Mouse (Mus musculus): ENCODE measurements around the gene Gm43552. TPM values are rescaled to one million over a fixed set of nuclear protein-coding genes. Genes with fewer than 3 reads are reported as not detected.
"Not testable (repeated sequence)": the region's sequence is repeated elsewhere in the genome, so short reads cannot be mapped to it uniquely, and the experiment has no call there.

Gm43552 gene
- polyA plus RNA-seq, 1 experiment from 2014 or later = 1.9 TPM

DNA sequence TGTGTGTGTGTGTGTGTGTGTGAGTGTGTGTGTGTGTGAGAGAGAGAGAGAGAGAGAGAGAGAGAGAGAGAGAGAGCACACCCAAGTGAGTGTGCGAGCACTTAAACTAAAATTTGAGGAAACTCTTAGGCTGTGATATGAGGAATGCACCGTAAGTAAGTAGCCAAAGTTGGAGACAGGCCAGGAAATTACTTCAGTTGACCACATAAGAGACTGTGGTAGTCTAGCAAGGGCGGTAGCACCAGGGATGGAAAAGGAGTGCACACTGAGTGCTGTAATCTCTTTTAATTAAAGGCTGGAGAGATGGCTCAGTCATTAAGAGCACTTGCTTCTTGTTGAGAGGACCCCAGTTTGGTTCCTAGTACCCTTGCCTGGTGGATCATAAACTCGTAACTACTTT lies 2.8 kb downstream of the Gm43552 start:
- Histone ChIP-seq H3K36me3 (peaks cover 11% of the 10 kb centered on the region; the same call in 1 of the 2 replicates), H3K9ac (no peak overlapping the region), H3K4me1 (peaks cover 67% of the 10 kb centered on the region), H3K9me3 (no peaks in the 10 kb centered on the region), H3K27ac (replicated peaks) (peak overlapping the region; percentile 57), H3K4me3 (no peak overlapping the region), H3K27me3 (replicated peaks) (no peaks in the 10 kb centered on the region), H3K4me2 (peak overlapping the region; percentile 95)
- no peak for ATAC-seq (ENCODE audit: extremely low read depth, insufficient number of reproducible peaks, low FRiP score, low TSS enrichment)
- 32% methylated on average over 4 of the region's 4 CpGs for WGBS

DNA sequence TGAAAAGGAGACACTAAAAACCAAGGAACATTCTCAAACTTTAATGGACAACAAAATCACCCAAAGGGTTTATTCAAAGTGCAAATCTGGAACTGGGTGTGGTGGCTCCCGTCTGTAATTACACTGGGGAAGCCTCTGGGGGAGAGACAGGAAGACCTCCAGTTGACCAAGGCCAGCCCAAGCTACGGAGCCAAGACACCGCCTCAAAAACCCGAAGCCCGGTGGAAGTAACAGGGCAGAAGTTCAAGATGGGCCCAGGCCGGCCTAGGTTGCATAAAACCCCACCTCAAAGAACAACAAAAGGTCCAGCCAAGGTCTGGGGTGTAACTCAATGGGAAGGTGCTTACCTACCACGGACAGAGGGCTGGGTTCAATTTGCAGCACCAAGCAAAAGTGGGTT lies 3.9 kb downstream of the Gm43552 start:
- H3K4me2 ChIP-seq = no peak overlapping the region
- peaks cover 69% of the 10 kb centered on the region for H3K4me1 ChIP-seq
- WGBS = 75% methylated on average over 7 of the region's 7 CpGs

DNA sequence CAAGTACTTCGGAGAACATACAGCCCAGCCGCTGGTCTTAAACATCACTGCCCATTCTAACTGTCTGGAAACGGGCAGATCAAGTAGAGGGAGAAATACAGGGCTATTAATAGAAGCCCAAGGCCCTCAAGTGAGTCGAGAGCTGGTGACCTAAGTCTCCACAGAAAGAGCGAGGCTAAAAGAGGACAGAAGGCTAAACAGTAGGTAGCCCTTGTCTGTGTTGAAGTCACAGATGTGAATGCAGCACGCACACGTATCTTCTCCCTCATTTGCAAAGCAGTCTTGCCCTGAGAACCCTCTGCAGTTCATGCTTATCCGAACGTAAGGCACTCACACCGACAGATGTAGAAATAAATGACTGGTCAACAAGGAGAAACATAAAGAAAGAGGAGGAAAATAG lies 5.3 kb downstream of the Gm43552 start:
- WGBS = 44% methylated on average over 10 of the region's 10 CpGs
- Histone ChIP-seq H3K36me3 (peaks cover 11% of the 10 kb centered on the region; the same call in 1 of the 2 replicates), H3K9ac (peak overlapping the region; percentile 28; the same call in 1 of the 2 replicates), H3K27me3 (replicated peaks) (no peaks in the 10 kb centered on the region), H3K27ac (replicated peaks) (peak overlapping the region; percentile 81), H3K4me2 (peak overlapping the region; percentile 36), H3K4me3 (no peak overlapping the region), H3K9me3 (no peaks in the 10 kb centered on the region), H3K4me1 (peaks cover 69% of the 10 kb centered on the region)
- ATAC-seq (ENCODE audit: extremely low read depth, insufficient number of reproducible peaks, low FRiP score, low TSS enrichment) = no peak

More for the DNA sequence above, 3.9 kb downstream of the Gm43552 start:
- H3K27ac ChIP-seq (replicated peaks) = no peak overlapping the region
- H3K9me3 ChIP-seq = no peaks in the 10 kb centered on the region
- H3K27me3 ChIP-seq (replicated peaks) = no peaks in the 10 kb centered on the region
- peaks cover 11% of the 10 kb centered on the region; the same call in 1 of the 2 replicates for H3K36me3 ChIP-seq
- no peak overlapping the region for H3K9ac ChIP-seq
- H3K4me3 ChIP-seq = no peak overlapping the region
- no peak for ATAC-seq (ENCODE audit: extremely low read depth, insufficient number of reproducible peaks, low FRiP score, low TSS enrichment)

DNA sequence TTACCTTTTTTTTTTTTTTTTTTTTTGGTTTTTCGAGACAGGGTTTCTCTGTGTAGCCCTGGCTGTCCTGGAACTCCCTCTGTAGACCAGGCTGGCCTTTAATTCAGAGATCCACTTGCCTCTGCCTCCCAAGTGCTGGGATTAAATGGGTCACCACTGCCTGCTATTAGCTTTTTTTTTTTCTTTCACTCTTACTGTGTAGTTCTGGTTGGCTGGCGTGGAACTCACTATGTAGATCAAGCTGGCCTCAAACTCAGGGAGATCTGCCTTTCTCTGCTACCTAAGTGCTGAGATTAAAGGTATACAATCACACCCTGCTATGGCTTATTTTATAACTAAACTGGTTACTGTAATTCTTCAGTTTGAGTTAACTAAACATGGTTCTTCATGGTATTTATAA lies 6.1 kb downstream of the Gm43552 start:
- Histone ChIP-seq H3K27me3 (replicated peaks) (no peaks in the 10 kb centered on the region), H3K27ac (replicated peaks) (peak overlapping the region; percentile 81), H3K4me3 (no peak overlapping the region), H3K4me1 (peaks cover 65% of the 10 kb centered on the region), H3K36me3 (peaks cover 11% of the 10 kb centered on the region; the same call in 1 of the 2 replicates), H3K9ac (no peak overlapping the region), H3K4me2 (no peak overlapping the region), H3K9me3 (no peaks in the 10 kb centered on the region)
- WGBS = 76% methylated on average over 2 of the region's 2 CpGs
- no peak for ATAC-seq (ENCODE audit: extremely low read depth, insufficient number of reproducible peaks, low FRiP score, low TSS enrichment)

DNA sequence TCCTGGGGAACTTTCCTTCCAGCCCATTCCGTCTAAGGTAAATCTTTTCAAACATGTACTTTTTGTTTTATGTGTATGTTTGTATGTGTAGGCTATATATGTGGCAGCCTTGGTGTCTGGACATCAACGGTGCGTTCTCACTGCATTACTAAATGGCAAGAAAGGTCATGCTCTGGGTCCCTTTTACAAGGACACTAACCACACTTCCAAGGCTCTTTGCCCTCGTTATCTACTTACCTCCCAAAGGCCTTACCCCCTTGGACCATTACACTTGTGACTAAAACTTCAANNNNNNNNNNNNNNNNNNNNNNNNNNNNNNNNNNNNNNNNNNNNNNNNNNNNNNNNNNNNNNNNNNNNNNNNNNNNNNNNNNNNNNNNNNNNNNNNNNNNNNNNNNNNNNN lies 9.6 kb downstream of the Gm43552 start:
- H3K27ac ChIP-seq (replicated peaks) = no peak overlapping the region
- WGBS = 76% methylated on average over 4 of the region's 4 CpGs
- ATAC-seq (ENCODE audit: extremely low read depth, insufficient number of reproducible peaks, low FRiP score, low TSS enrichment) = no peak

DNA sequence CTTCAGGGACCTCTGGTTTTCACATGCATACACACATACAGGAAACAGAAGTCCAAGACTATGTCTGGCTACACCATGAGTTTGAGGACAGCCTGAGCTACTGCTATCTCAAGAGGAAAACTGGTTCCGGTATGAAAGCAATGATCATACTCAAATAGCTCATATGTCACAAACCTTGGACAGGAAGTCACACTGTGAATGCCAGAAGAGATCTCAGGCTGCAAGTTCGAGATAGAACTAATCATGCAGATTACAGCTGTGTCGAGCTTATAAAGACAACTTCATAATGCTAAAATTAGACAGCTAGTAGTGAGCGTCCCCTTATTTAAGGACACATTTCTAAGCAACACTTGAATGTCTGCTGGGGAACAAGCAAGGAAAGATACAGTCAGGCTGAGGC lies 12.1 kb downstream of the Gm43552 start:
- H3K4me2 ChIP-seq = peak overlapping the region; percentile 30
- H3K9me3 ChIP-seq = no peaks in the 10 kb centered on the region
- H3K4me3 ChIP-seq = no peak overlapping the region
- peak overlapping the region; percentile 87 for H3K27ac ChIP-seq (replicated peaks)
- peaks cover 12% of the 10 kb centered on the region for H3K36me3 ChIP-seq
- ATAC-seq (ENCODE audit: extremely low read depth, insufficient number of reproducible peaks, low FRiP score, low TSS enrichment) = no peak; the same call in 1 of the 2 replicates
- H3K27me3 ChIP-seq (replicated peaks) = no peaks in the 10 kb centered on the region
- H3K9ac ChIP-seq = no peak overlapping the region; the same call in 1 of the 2 replicates
- H3K4me1 ChIP-seq = peaks cover 35% of the 10 kb centered on the region
- 19% methylated on average over 4 of the region's 4 CpGs for WGBS

More for the DNA sequence above, 9.6 kb downstream of the Gm43552 start:
- H3K4me1 ChIP-seq = peaks cover 55% of the 10 kb centered on the region
- no peak overlapping the region for H3K4me2 ChIP-seq
- 0 out of 2 replicates have a peak, but pooled peaks cover 1% of the 10 kb centered on the region for H3K36me3 ChIP-seq
- H3K9ac ChIP-seq = no peak overlapping the region
- H3K9me3 ChIP-seq = no peaks in the 10 kb centered on the region
- H3K4me3 ChIP-seq = no peak overlapping the region
- H3K27me3 ChIP-seq (replicated peaks) = no peaks in the 10 kb centered on the region

DNA sequence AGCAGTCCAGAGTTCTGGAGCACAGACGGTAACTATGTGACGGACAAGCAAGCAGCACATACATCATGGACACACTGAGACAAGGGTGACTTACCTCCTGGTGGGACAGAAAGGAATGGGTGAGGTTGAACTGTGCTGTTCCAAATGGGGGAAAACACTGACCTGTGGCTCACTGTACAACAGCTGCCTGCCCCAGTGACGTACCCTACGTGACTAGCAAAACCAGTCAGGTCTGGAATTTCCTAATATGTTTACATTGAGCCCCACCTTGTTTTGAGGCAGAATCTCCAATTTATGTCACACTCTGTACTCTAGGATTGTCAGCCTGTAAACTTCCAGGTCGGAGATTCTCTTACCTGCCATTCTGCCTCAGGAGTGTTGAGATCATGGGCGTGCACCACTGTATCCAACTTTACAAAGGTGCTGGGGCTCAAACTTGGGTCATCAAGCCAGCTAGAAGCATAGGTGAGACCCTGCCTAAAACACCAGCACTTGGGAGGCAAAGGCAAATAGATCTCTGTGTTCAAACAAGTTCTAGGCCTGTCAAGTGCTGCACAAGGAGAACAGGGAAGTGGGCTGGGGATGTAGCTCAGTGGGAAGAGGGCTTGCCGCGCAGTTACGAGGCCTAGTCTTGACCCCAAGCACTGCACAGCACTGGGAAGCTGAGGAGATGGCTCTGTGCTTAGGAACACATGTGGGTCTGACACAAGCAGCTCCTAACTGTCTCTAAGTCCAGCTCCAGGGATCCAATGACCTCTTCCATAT lies 12.8 kb downstream of the Gm43552 start:
- Histone ChIP-seq H3K36me3 (peaks cover 12% of the 10 kb centered on the region), H3K9ac (no peak overlapping the region; the same call in 1 of the 2 replicates), H3K4me1 (peaks cover 35% of the 10 kb centered on the region), H3K4me2 (no peak overlapping the region), H3K4me3 (no peak overlapping the region), H3K27ac (replicated peaks) (peak overlapping the region; percentile 87), H3K9me3 (no peaks in the 10 kb centered on the region), H3K27me3 (replicated peaks) (no peaks in the 10 kb centered on the region)
- no peak for ATAC-seq (ENCODE audit: extremely low read depth, insufficient number of reproducible peaks, low FRiP score, low TSS enrichment)
- WGBS = 88% methylated on average over 9 of the region's 9 CpGs

DNA sequence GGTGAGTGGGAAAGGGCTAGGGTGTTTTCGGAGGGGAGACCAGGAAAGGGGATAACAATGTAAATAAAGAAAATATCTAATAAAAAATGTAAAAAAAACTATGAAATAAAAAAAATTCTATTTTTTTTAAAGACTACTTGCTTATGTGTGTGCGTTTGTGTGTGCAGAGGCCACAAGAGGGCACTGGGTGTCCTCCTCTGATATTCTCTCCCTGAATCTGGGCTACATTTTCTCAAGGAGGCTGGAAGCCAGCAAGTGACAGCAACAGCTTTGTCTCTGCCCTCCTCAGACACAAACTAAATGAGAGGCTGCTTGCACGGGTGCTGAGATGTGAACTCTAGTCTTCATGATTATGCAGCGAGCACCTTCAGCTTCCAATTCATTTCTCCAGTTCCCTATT lies 14.4 kb downstream of the Gm43552 start:
- Histone ChIP-seq H3K4me3 (no peak overlapping the region), H3K4me1 (peaks cover 26% of the 10 kb centered on the region), H3K27ac (replicated peaks) (peak overlapping the region; percentile 24; the same call in 1 of the 2 replicates), H3K36me3 (peaks cover 15% of the 10 kb centered on the region), H3K9ac (no peak overlapping the region), H3K9me3 (no peaks in the 10 kb centered on the region), H3K4me2 (no peak overlapping the region), H3K27me3 (replicated peaks) (no peaks in the 10 kb centered on the region)
- no peak for ATAC-seq (ENCODE audit: extremely low read depth, insufficient number of reproducible peaks, low FRiP score, low TSS enrichment)
- WGBS = 63% methylated on average over 4 of the region's 4 CpGs

DNA sequence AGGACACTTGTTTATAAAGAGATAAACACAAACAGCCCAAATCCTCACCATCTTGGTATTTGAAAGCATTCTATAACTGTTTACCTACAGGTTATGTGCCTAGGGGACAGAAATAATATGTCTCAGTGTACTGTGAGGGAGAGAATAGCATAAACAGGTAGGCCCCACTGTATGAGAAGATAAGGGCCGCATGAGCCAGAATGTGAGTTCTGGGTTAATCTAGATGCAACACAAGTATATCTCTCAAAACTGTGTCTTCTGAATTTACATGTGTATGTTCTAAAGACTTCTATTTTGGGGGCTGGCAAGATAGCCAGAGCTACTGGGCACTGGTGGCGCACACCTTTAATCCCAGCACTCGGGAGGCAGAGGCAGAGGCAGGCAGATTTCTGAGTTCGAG lies 15.9 kb downstream of the Gm43552 start:
- not testable (repeated sequence) for H3K9ac ChIP-seq; ATAC-seq (ENCODE audit: extremely low read depth, insufficient number of reproducible peaks, low FRiP score, low TSS enrichment); H3K4me3 ChIP-seq; H3K4me2 ChIP-seq; H3K27ac ChIP-seq (replicated peaks); H3K9me3 ChIP-seq; H3K27me3 ChIP-seq (replicated peaks)
- Histone ChIP-seq H3K4me1 (peaks cover 26% of the 10 kb centered on the region), H3K36me3 (peaks cover 19% of the 10 kb centered on the region)
- WGBS = 81% methylated on average over 4 of the region's 4 CpGs

DNA sequence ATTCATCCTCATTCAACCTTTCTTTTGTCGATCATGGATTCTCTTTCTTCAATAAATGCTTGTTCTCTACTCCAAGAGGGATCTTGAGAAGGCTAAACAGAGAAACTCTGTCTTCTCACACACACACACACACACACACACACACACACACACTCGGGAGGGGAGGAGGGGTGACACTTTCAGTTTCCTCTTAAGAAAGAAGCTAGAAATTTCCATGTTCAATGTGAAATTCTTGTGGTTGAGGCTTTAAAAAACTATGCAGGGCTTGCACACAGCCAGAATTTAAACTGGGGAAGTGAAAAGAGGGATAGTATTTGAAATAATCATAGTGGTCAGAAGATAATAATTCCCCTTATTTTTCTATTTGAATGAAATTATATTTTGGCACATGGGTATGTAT lies 16.8 kb downstream of the Gm43552 start:
- Histone ChIP-seq H3K36me3 (peaks cover 19% of the 10 kb centered on the region), H3K27ac (replicated peaks) (no peak overlapping the region), H3K9ac (no peak overlapping the region), H3K4me3 (no peak overlapping the region), H3K27me3 (replicated peaks) (no peaks in the 10 kb centered on the region), H3K9me3 (no peaks in the 10 kb centered on the region), H3K4me1 (peaks cover 24% of the 10 kb centered on the region), H3K4me2 (no peak overlapping the region)
- 62% methylated on average over 2 of the region's 2 CpGs for WGBS
- no peak for ATAC-seq (ENCODE audit: extremely low read depth, insufficient number of reproducible peaks, low FRiP score, low TSS enrichment)

DNA sequence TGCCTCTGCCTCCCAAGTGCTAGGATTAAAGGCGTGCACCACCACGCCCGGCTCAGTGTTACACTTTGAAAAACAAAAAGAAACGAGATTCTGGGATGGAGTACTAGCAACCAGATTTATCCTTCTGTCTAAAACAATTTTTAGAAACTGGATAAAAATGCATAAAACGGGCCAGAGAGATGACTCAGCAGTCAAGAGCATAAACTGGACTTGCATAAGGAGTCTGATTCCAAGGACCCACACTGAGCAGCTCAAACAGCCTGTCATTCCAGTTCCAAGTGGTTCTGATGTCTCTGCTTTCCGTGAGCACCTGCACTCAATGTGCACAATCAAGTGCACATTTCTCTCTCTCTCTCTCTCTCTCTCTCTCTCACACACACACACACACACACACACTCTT lies 22.9 kb downstream of the Gm43552 start:
- peaks cover 57% of the 10 kb centered on the region for H3K36me3 ChIP-seq
- no peak overlapping the region for H3K4me3 ChIP-seq
- no peak for ATAC-seq (ENCODE audit: extremely low read depth, insufficient number of reproducible peaks, low FRiP score, low TSS enrichment)
- H3K4me2 ChIP-seq = no peak overlapping the region
- peaks cover 5% of the 10 kb centered on the region; the same call in 1 of the 2 replicates for H3K4me1 ChIP-seq
- H3K9me3 ChIP-seq = no peaks in the 10 kb centered on the region
- H3K27ac ChIP-seq (replicated peaks) = no peak overlapping the region
- no peak overlapping the region for H3K9ac ChIP-seq
- H3K27me3 ChIP-seq (replicated peaks) = no peaks in the 10 kb centered on the region
- 85% methylated on average over 6 of the region's 6 CpGs for WGBS

DNA sequence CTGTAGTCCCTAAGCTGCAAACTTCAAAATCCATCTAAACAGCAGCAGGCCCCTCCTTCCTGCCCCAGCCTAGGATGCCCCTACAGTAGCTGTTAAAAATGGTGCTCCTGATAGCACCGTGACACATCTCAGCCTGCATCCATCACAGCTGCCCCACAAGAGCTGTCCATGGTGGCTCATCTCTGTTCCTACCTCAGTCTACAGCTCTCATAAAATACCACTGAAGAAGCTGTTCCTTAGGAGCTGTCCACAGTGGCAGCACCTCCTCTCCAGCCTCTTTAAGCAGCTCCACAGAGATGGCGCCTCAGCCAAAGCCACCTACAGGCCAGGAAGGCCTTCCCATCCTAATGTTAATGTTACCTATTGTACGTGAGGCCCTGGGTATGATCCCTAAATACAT lies 25.7 kb downstream of the Gm43552 start:
- H3K4me3 ChIP-seq = no peak overlapping the region
- no peak for ATAC-seq (ENCODE audit: extremely low read depth, insufficient number of reproducible peaks, low FRiP score, low TSS enrichment)
- no peaks in the 10 kb centered on the region for H3K27me3 ChIP-seq (replicated peaks)
- H3K4me2 ChIP-seq = no peak overlapping the region
- H3K4me1 ChIP-seq = peaks cover 5% of the 10 kb centered on the region; the same call in 1 of the 2 replicates
- H3K36me3 ChIP-seq = peaks cover 68% of the 10 kb centered on the region
- H3K9me3 ChIP-seq = no peaks in the 10 kb centered on the region
- H3K9ac ChIP-seq = no peak overlapping the region
- 39% methylated on average over 3 of the region's 3 CpGs for WGBS
- no peak overlapping the region for H3K27ac ChIP-seq (replicated peaks)
